Mouse (Mus musculus) MEL (cell line): ENCODE data around the gene 9530003J23Rik. TPM values are rescaled to one million over a fixed set of nuclear protein-coding genes. Genes with fewer than 3 reads are reported as not detected.

Experiments used
- DNase-seq: peaks from one replicate; pipeline ENCODE4 v3.0.0; 2011; ENCODE audit warnings: low read depth, low spot score
- H3K27ac ChIP-seq: 2 replicates; pipeline ENCODE4 v1.5.1; 2012; ENCODE audit warnings: low read depth, mild to moderate bottlenecking, control low read depth, low read length, moderate library complexity; ENCODE audit not compliant: control insufficient read depth
- H3K27me3 ChIP-seq, 2 experiments: fragments of 150-350 bp in 1 of 2; sonication (generic) in 1 of 2; 2 replicates each; pipeline ENCODE4 v1.6.1; 2012; ENCODE audit warnings: low read length in 2 of 2, mild to moderate bottlenecking in 2 of 2, improper control_type of control experiment in 1 of 2, moderate library complexity in 1 of 2; ENCODE audit not compliant: insufficient read depth in 2 of 2, control insufficient read depth in 1 of 2
- H3K36me3 ChIP-seq, 2 experiments: 2 replicates each; pipeline ENCODE4 v1.6.1; 2012 to 2014; ENCODE audit warnings: low read length in 2 of 2, improper control_type of control experiment in 1 of 2, inconsistent platforms in 1 of 2, mild to moderate bottlenecking in 1 of 2; ENCODE audit not compliant: insufficient read depth in 2 of 2, control insufficient read depth in 1 of 2
- H3K4me1 ChIP-seq, 2 experiments: fragments of 150-350 bp in 1 of 2; sonication (generic) in 1 of 2; 2 replicates each; pipeline ENCODE4 v1.6.1; 2012; ENCODE audit warnings: low read length in 2 of 2, improper control_type of control experiment in 1 of 2, mild to moderate bottlenecking in 1 of 2; ENCODE audit not compliant: insufficient read depth in 2 of 2, control insufficient read depth in 1 of 2
- H3K4me3 ChIP-seq, 2 experiments: fragments of 150-350 bp in 1 of 2; sonication (generic) in 1 of 2; 2 replicates each; pipeline ENCODE4 v1.5.1; 2012; ENCODE audit warnings: low read depth in 2 of 2, low read length in 2 of 2, mild to moderate bottlenecking in 2 of 2, moderate library complexity in 2 of 2, control low read depth in 1 of 2, improper control_type of control experiment in 1 of 2; ENCODE audit not compliant: control insufficient read depth in 1 of 2, insufficient read depth in 1 of 2
- H3K79me2 ChIP-seq: 2 replicates; pipeline ENCODE4 v1.6.1; 2012; ENCODE audit warnings: mild to moderate bottlenecking, low read length, moderate library complexity; ENCODE audit not compliant: control insufficient read depth, poor library complexity, insufficient read depth
- H3K9ac ChIP-seq: 2 replicates; pipeline ENCODE4 v1.6.1; 2012; ENCODE audit warnings: low read depth, mild to moderate bottlenecking, control low read depth, low read length, moderate library complexity; ENCODE audit not compliant: control insufficient read depth, poor library complexity, severe bottlenecking
- H3K9me3 ChIP-seq: fragments of 150-350 bp; sonication (generic); replicated peaks from 2 replicates; pipeline ENCODE4 v1.6.1; 2012; ENCODE audit warnings: mild to moderate bottlenecking, low read length, improper control_type of control experiment, moderate library complexity; ENCODE audit not compliant: insufficient read depth
- ETS1 ChIP-seq: IDR thresholded peaks from 2 replicates; pipeline ENCODE4 v1.6.1; 2012; ENCODE audit warnings: low read depth, mild to moderate bottlenecking, inconsistent platforms, low read length, improper control_type of control experiment, moderate library complexity
- GATA1 ChIP-seq: IDR thresholded peaks from 2 replicates; pipeline ENCODE4 v1.6.1; 2011; ENCODE audit warnings: low read depth, low read length, improper control_type of control experiment
- HCFC1 ChIP-seq: IDR thresholded peaks from 2 replicates; pipeline ENCODE4 v1.6.1; 2012; ENCODE audit warnings: low read depth, mild to moderate bottlenecking, inconsistent platforms, low read length, improper control_type of control experiment, moderate library complexity
- MAZ ChIP-seq: IDR thresholded peaks from 2 replicates; pipeline ENCODE4 v1.6.1; 2012; ENCODE audit warnings: low read depth, mild to moderate bottlenecking, inconsistent platforms, low read length, improper control_type of control experiment
- MXI1 ChIP-seq: IDR thresholded peaks from 2 replicates; pipeline ENCODE4 v1.6.1; 2011; ENCODE audit warnings: mild to moderate bottlenecking, low read depth, low read length, improper control_type of control experiment
- NRF1 ChIP-seq: IDR thresholded peaks from 2 replicates; pipeline ENCODE4 v1.6.1; 2014; ENCODE audit warnings: low read depth, mild to moderate bottlenecking, inconsistent platforms, low read length, improper control_type of control experiment, moderate library complexity; ENCODE audit not compliant: poor library complexity, insufficient read depth, severe bottlenecking
- POLR2A ChIP-seq, 2 experiments: IDR thresholded peaks; 2 replicates each; pipeline ENCODE4 v1.6.1; 2011 to 2012; ENCODE audit warnings: low read length in 2 of 2, mild to moderate bottlenecking in 2 of 2, control low read depth in 1 of 2, improper control_type of control experiment in 1 of 2, low read depth in 1 of 2, moderate library complexity in 1 of 2; ENCODE audit not compliant: control insufficient read depth in 1 of 2, insufficient read depth in 1 of 2, poor library complexity in 1 of 2
- POLR2AphosphoS5 ChIP-seq: IDR thresholded peaks from 2 replicates; pipeline ENCODE4 v1.6.1; 2012; ENCODE audit warnings: low read depth, borderline replicate concordance, mild to moderate bottlenecking, inconsistent platforms, low read length, moderate library complexity, mixed read lengths
- SIN3A ChIP-seq: IDR thresholded peaks from 2 replicates; pipeline ENCODE4 v1.6.1; 2012; ENCODE audit warnings: low read length, improper control_type of control experiment, inconsistent platforms
- TBP ChIP-seq: IDR thresholded peaks from 2 replicates; pipeline ENCODE4 v1.8.0; 2011; ENCODE audit warnings: low read depth, low read length, improper control_type of control experiment
- USF1 ChIP-seq: IDR thresholded peaks from 2 replicates; pipeline ENCODE4 v1.6.1; 2014; ENCODE audit warnings: low read depth, mild to moderate bottlenecking, inconsistent platforms, low read length, improper control_type of control experiment, moderate library complexity
- USF2 ChIP-seq, 2 experiments: IDR thresholded peaks; 2 replicates each; pipeline ENCODE4 v1.6.1; 2011 to 2012; ENCODE audit warnings: improper control_type of control experiment in 2 of 2, low read length in 2 of 2, borderline replicate concordance in 1 of 2, inconsistent platforms in 1 of 2, low read depth in 1 of 2, mild to moderate bottlenecking in 1 of 2; ENCODE audit not compliant: insufficient read depth in 1 of 2
- ZNF384 ChIP-seq: IDR thresholded peaks from 2 replicates; pipeline ENCODE4 v1.6.1; 2012; ENCODE audit warnings: low read depth, mild to moderate bottlenecking, inconsistent platforms, low read length, improper control_type of control experiment
- polyA plus RNA-seq, 2 experiments: library from polyadenylated mRNA; stranded (reverse) in 1 of 2; unstranded in 1 of 2; fragments of >175 nt in 1 of 2; fragments of >200 nt in 1 of 2; gene quantifications; 2 replicates each; pipeline versions ENCODE4 v1.2.1 to v1.2.4; 2012; ENCODE audit warnings: low replicate concordance in 2 of 2, low read depth in 1 of 2; ENCODE audit not compliant: insufficient read length in 2 of 2, insufficient read depth in 1 of 2, missing spikeins in 1 of 2
- total RNA-seq: library from RNA; depleted of rRNA; stranded (reverse); fragments of 300-350 nt; gene quantifications from 2 replicates; pipeline ENCODE4 v1.2.3, GENCODE M21; 2012

9530003J23Rik gene
- total and polyA plus RNA-seq, 3 experiments, result not detected

DNA sequence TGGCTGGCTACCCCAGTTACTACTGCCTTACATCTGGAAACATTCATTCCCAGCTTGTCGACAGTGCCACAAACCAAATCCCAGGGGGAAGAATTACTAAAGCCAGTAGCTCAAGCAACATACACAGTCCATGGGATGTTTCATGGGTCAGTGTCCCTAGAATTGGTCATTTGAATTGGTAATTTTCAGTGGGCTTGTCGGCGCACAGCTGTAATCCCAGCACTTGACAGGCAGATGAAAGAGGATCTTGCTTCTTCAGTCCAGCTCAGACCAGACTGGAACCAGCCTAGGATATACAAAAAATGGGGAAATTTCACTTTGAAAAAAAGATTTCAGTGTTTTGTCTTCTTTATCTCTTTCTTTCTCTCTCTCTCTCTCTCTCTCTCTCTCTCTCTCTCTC, 38.8 kb downstream of the 9530003J23Rik start:
- peaks cover 2 to 15% of the 10 kb centered on the region in 2 experiments for H3K27me3 ChIP-seq
- H3K9me3 ChIP-seq, result no peaks in the 10 kb centered on the region
- H3K36me3 ChIP-seq, result no peaks in the 10 kb centered on the region
- no peaks in the 10 kb centered on the region for H3K4me1 ChIP-seq
- H3K79me2 ChIP-seq, result no peaks in the 10 kb centered on the region
- no peak for DNase-seq
- H3K27ac ChIP-seq, result no peak overlapping the region
- TF ChIP-seq SIN3A (no peak), GATA1 (no peak), POLR2AphosphoS5 (no peak), MXI1 (no peak), HCFC1 (no peak), POLR2A (IDR thresholded peaks at IDR 0.05; ENCODE audit: control insufficient read depth in 1 of 2, insufficient read depth in 1 of 2, low read depth in 1 of 2, low read length in 2 of 2, poor library complexity in 1 of 2) (no peak), TBP (no peak), ETS1 (no peak), USF1 (no peak)
- TF ChIP-seq, all 39 proteins: peak for 0
- H3K9ac ChIP-seq, result no peak overlapping the region
- H3K4me3 ChIP-seq, result no peak overlapping the region

DNA sequence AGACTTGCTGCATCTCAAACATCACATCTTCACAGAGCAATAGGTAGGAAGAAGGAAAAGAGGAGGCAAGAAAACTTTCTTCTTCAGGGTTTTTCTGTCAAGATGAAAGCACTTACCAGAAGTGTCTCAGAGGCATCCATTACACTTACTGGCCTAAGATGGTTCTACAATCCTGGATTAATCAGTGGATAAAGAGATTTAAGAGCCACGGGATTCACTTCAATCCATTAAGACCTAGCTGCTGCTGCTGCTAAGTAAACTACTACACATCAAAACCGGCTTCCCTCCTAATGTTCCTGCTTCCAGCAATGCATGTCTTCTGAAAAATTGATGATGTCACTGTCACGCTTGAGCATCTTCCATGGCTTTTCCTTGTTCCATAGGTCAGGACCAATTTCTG, 41.8 kb downstream of the 9530003J23Rik start:
- H3K4me3 ChIP-seq, result no peak overlapping the region
- peaks cover 2 to 15% of the 10 kb centered on the region in 2 experiments for H3K27me3 ChIP-seq
- H3K9ac ChIP-seq, result no peak overlapping the region
- H3K36me3 ChIP-seq, result no peaks in the 10 kb centered on the region
- TF ChIP-seq USF2 (IDR thresholded peaks at IDR 0.05; ENCODE audit: borderline replicate concordance in 1 of 2, insufficient read depth in 1 of 2, low read depth in 1 of 2, low read length in 2 of 2) (no peak), ZNF384 (no peak), MAZ (no peak)
- H3K4me1 ChIP-seq, result no peaks in the 10 kb centered on the region
- no peak overlapping the region for H3K27ac ChIP-seq
- no peaks in the 10 kb centered on the region for H3K79me2 ChIP-seq
- H3K9me3 ChIP-seq, result no peaks in the 10 kb centered on the region
- no peak for DNase-seq

DNA sequence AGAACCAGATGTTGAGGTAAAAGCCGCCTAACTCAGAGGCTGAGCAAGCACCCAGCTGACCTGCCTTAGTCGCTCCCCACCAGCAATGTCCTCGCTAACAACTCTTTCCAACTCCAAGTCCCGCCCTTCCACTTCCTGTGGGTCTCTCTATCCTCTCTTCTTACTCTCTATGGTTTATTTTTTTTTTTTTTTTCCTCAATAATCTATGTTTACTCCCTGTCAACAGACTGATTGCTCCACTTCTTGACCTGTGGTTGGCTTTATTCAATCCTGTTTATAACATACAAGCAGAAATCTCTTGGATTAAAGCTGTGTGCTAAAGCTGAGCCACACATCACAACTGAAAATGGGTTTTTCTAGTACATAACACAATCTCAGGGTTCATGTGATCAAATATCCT, 42.8 kb downstream of the 9530003J23Rik start:
- no peak for DNase-seq
- peaks cover 2 to 15% of the 10 kb centered on the region in 2 experiments for H3K27me3 ChIP-seq
- H3K27ac ChIP-seq, result no peak overlapping the region
- 0 out of 2 replicates have a peak, but pooled peaks have one; percentile 10 for TF ChIP-seq ZNF384
- TF ChIP-seq NRF1, result no peak
- no peaks in the 10 kb centered on the region for H3K4me1 ChIP-seq
- no peaks in the 10 kb centered on the region for H3K36me3 ChIP-seq
- H3K4me3 ChIP-seq, result no peak overlapping the region
- H3K9ac ChIP-seq, result no peak overlapping the region
- no peaks in the 10 kb centered on the region for H3K9me3 ChIP-seq
- H3K79me2 ChIP-seq, result no peaks in the 10 kb centered on the region
